Mouse (Mus musculus) liver, embryonic 15.5 days (tissue): Measurements from ENCODE around the gene Mr1. TPM values are rescaled to one million over a fixed set of nuclear protein-coding genes. Genes with fewer than 3 reads are reported as not detected.

Experiments
- ATAC-seq: fragments of 200-750 bp; cut with Nextera tagmentation; 2 replicates; pipeline ENCODE4 v1.8.0; 2017; ENCODE audit warnings: moderate number of reproducible peaks, mild to moderate bottlenecking, moderate library complexity; ENCODE audit not compliant: insufficient read depth
- H3K27ac ChIP-seq: fragments of 300-500 bp; sonication (generic); replicated peaks from 2 replicates; pipeline ENCODE4 v1.5.1; 2015; ENCODE audit warnings: mild to moderate bottlenecking, inconsistent platforms
- H3K27me3 ChIP-seq: fragments of 300-500 bp; sonication (generic); 2 replicates; pipeline ENCODE4 v1.6.1; 2015; ENCODE audit warnings: mild to moderate bottlenecking, inconsistent platforms
- H3K36me3 ChIP-seq: fragments of 300-500 bp; sonication (generic); replicated peaks from 2 replicates; pipeline ENCODE4 v1.6.1; 2015; ENCODE audit warnings: moderate library complexity, mild to moderate bottlenecking, inconsistent platforms
- H3K4me1 ChIP-seq: fragments of 300-500 bp; sonication (generic); replicated peaks from 2 replicates; pipeline ENCODE4 v1.6.1; 2015; ENCODE audit warnings: inconsistent platforms
- H3K4me2 ChIP-seq: fragments of 300-500 bp; sonication (generic); 2 replicates; pipeline ENCODE4 v1.6.1; 2015; ENCODE audit warnings: moderate library complexity, mild to moderate bottlenecking, inconsistent platforms
- H3K4me3 ChIP-seq: fragments of 300-500 bp; sonication (generic); replicated peaks from 2 replicates; pipeline ENCODE4 v1.5.1; 2015; ENCODE audit warnings: mild to moderate bottlenecking, inconsistent platforms
- H3K9ac ChIP-seq: fragments of 300-500 bp; sonication (generic); 2 replicates; pipeline ENCODE4 v1.6.1; 2015; ENCODE audit warnings: moderate library complexity, mild to moderate bottlenecking, inconsistent platforms
- H3K9me3 ChIP-seq: fragments of 300-500 bp; sonication (generic); replicated peaks from 2 replicates; pipeline ENCODE4 v1.6.1; 2016; ENCODE audit warnings: inconsistent platforms
- WGBS: fragments of 180-500 bp; shearing (Covaris S2); methylation state at CpG from one replicate; pipeline ENCODE4 v1.1.7; 2015; ENCODE audit warnings: mixed read lengths; ENCODE audit not compliant: insufficient replicate concordance; 5-methylcytosine and 5-hydroxymethylcytosine counted together
- polyA plus RNA-seq: library from polyadenylated mRNA; unstranded; fragments of >200 nt; fragmentation: Nextera tagmentation; extraction: Ambion mirVana; gene quantifications from 2 replicates; pipeline ENCODE4 v1.2.1, GENCODE M21; 2015

Gene Mr1
- polyA plus RNA-seq, 1 experiment from 2014 or later, result 0.76 TPM

GRCm38 (mm10) chr1:155108412-155108811 lies 38.2 kb downstream of the Mr1 start:
- Histone ChIP-seq H3K36me3 (no peaks in the 10 kb centered on the region), H3K9ac (no peak overlapping the region), H3K9me3 (no peaks in the 10 kb centered on the region), H3K4me2 (peak overlapping the region; percentile 10; the same call in 1 of the 2 replicates), H3K4me3 (no peak overlapping the region), H3K27me3 (peaks cover 16% of the 10 kb centered on the region), H3K4me1 (peaks cover 6% of the 10 kb centered on the region; the same call in 1 of the 2 replicates), H3K27ac (no peak overlapping the region)
- WGBS, result 38% methylated on average over 4 of the region's 4 CpGs
- peak; percentile 28; the same call in 1 of the 2 replicates for ATAC-seq

GRCm38 (mm10) chr1:155107843-155108242 lies 38.8 kb downstream of the Mr1 start:
- H3K36me3 ChIP-seq, result no peaks in the 10 kb centered on the region
- no peak overlapping the region for H3K9ac ChIP-seq
- H3K4me1 ChIP-seq, result peaks cover 6% of the 10 kb centered on the region; the same call in 1 of the 2 replicates
- no peak overlapping the region for H3K27ac ChIP-seq
- peaks cover 15% of the 10 kb centered on the region for H3K27me3 ChIP-seq
- no peak overlapping the region for H3K4me3 ChIP-seq
- 34% methylated on average over 5 of the region's 5 CpGs for WGBS
- H3K4me2 ChIP-seq, result peak overlapping the region; percentile 10
- no peak for ATAC-seq
- H3K9me3 ChIP-seq, result no peaks in the 10 kb centered on the region

- H3K9me3 ChIP-seq, result no peaks in the 10 kb centered on the region
- no peak overlapping the region for H3K9ac ChIP-seq
- ATAC-seq, result no peak
- H3K4me3 ChIP-seq, result no peak overlapping the region
- H3K4me2 ChIP-seq, result no peak overlapping the region
- peaks cover 15% of the 10 kb centered on the region for H3K27me3 ChIP-seq
- no peak overlapping the region for H3K27ac ChIP-seq
- H3K36me3 ChIP-seq, result no peaks in the 10 kb centered on the region
- H3K4me1 ChIP-seq, result peaks cover 6% of the 10 kb centered on the region; the same call in 1 of the 2 replicates
- 21% methylated on average over 1 of the region's 1 CpGs for WGBS
Observed at GRCm38 (mm10) chr1:155106310-155106709, 40.3 kb downstream of the Mr1 start.

GRCm38 (mm10) chr1:155103991-155104390 lies 42.6 kb downstream of the Mr1 start:
- peaks cover 7% of the 10 kb centered on the region for H3K4me1 ChIP-seq
- no peak for ATAC-seq
- 60% methylated on average over 5 of the region's 5 CpGs for WGBS
- H3K9ac ChIP-seq, result no peak overlapping the region
- H3K36me3 ChIP-seq, result no peaks in the 10 kb centered on the region
- H3K9me3 ChIP-seq, result no peaks in the 10 kb centered on the region
- no peak overlapping the region for H3K27ac ChIP-seq
- H3K4me2 ChIP-seq, result no peak overlapping the region
- no peak overlapping the region for H3K4me3 ChIP-seq
- 0 out of 2 replicates have a peak, but pooled peaks cover 3% of the 10 kb centered on the region for H3K27me3 ChIP-seq

- ATAC-seq, result no peak
- no peak overlapping the region for H3K4me2 ChIP-seq
- H3K9ac ChIP-seq, result no peak overlapping the region
- H3K36me3 ChIP-seq, result no peaks in the 10 kb centered on the region
- H3K9me3 ChIP-seq, result no peaks in the 10 kb centered on the region
- H3K27ac ChIP-seq, result no peak overlapping the region
- no peak overlapping the region for H3K4me3 ChIP-seq
- 59% methylated on average over 4 of the region's 4 CpGs for WGBS
- H3K4me1 ChIP-seq, result peaks cover 5% of the 10 kb centered on the region
- H3K27me3 ChIP-seq, result no peaks in the 10 kb centered on the region
Observed at GRCm38 (mm10) chr1:155102631-155103030, 44.0 kb downstream of the Mr1 start.

- peak within 1 kb of the TSS; percentile 100 for H3K9ac ChIP-seq
- peak within 1 kb of the TSS; percentile 76 for H3K4me2 ChIP-seq
- ATAC-seq, result peak; percentile 88
- no peaks in the 10 kb centered on the region for H3K9me3 ChIP-seq
- H3K4me3 ChIP-seq, result peak within 1 kb of the TSS; percentile 99
- peak within 1 kb of the TSS; percentile 91 for H3K27ac ChIP-seq
- peaks cover 4% of the 10 kb centered on the region; the same call in 1 of the 2 replicates for H3K36me3 ChIP-seq
- under 1% methylated on average over 40 of the region's 40 CpGs for WGBS
- no peaks in the 10 kb centered on the region for H3K27me3 ChIP-seq
- H3K4me1 ChIP-seq, result peaks cover 29% of the 10 kb centered on the region
Observed at GRCm38 (mm10) chr1:155099280-155099848, 47.2 kb downstream of the Mr1 start, which contains the start of gene Ier5. TSS of gene Ier5 (minus strand) at chr1:155099636.

GRCm38 (mm10) chr1:155098486-155099279 lies 47.9 kb downstream of the Mr1 start:
- Histone ChIP-seq H3K4me1 (peaks cover 29% of the 10 kb centered on the region), H3K4me3 (peak overlapping the region; percentile 99), H3K36me3 (peaks cover 4% of the 10 kb centered on the region; the same call in 1 of the 2 replicates), H3K27me3 (no peaks in the 10 kb centered on the region), H3K9me3 (no peaks in the 10 kb centered on the region), H3K27ac (peak overlapping the region; percentile 91), H3K9ac (peak overlapping the region; percentile 100), H3K4me2 (peak overlapping the region; percentile 76)
- ATAC-seq, result peak; percentile 58
- under 1% methylated on average over 93 of the region's 93 CpGs for WGBS

- peak overlapping the region; percentile 100 for H3K9ac ChIP-seq
- H3K4me1 ChIP-seq, result peaks cover 33% of the 10 kb centered on the region
- peak overlapping the region; percentile 99 for H3K4me3 ChIP-seq
- peak overlapping the region; percentile 91 for H3K27ac ChIP-seq
- peak overlapping the region; percentile 76 for H3K4me2 ChIP-seq
- no peaks in the 10 kb centered on the region for H3K9me3 ChIP-seq
- no peaks in the 10 kb centered on the region for H3K27me3 ChIP-seq
- peaks cover 4% of the 10 kb centered on the region; the same call in 1 of the 2 replicates for H3K36me3 ChIP-seq
- ATAC-seq, result peak; percentile 28
- WGBS, result under 1% methylated on average over 33 of the region's 33 CpGs
Observed at GRCm38 (mm10) chr1:155097931-155098485, 48.6 kb downstream of the Mr1 start.

- ATAC-seq, result peak; percentile 41
- Histone ChIP-seq H3K4me2 (peak overlapping the region; percentile 76), H3K36me3 (peaks cover 4% of the 10 kb centered on the region; the same call in 1 of the 2 replicates), H3K9me3 (no peaks in the 10 kb centered on the region), H3K9ac (peak overlapping the region; percentile 100), H3K27me3 (no peaks in the 10 kb centered on the region), H3K4me3 (peak overlapping the region; percentile 99), H3K27ac (peak overlapping the region; percentile 91), H3K4me1 (peaks cover 40% of the 10 kb centered on the region)
- WGBS, result 6% methylated on average over 6 of the region's 6 CpGs
Observed at GRCm38 (mm10) chr1:155097354-155097753, 49.3 kb downstream of the Mr1 start.

GRCm38 (mm10) chr1:155096620-155097261 lies 49.9 kb downstream of the Mr1 start:
- no peaks in the 10 kb centered on the region for H3K27me3 ChIP-seq
- WGBS, result 44% methylated on average over 4 of the region's 4 CpGs
- H3K36me3 ChIP-seq, result peaks cover 4% of the 10 kb centered on the region; the same call in 1 of the 2 replicates
- ATAC-seq, result no peak
- H3K9me3 ChIP-seq, result no peaks in the 10 kb centered on the region
- H3K4me3 ChIP-seq, result peak overlapping the region; percentile 99
- H3K4me2 ChIP-seq, result peak overlapping the region; percentile 76
- peak overlapping the region; percentile 91 for H3K27ac ChIP-seq
- peak overlapping the region; percentile 100 for H3K9ac ChIP-seq
- peaks cover 46% of the 10 kb centered on the region for H3K4me1 ChIP-seq
